Mouse (Mus musculus) thymus, adult 2 months (tissue): ENCODE results near the gene Tigit.

Experiments
- CTCF ChIP-seq: fragments of 200-500 bp; IDR thresholded peaks from 2 replicates; pipeline ENCODE4 v1.5.1; 2012; ENCODE audit warnings: mild to moderate bottlenecking, control low read depth, low read length, moderate library complexity, borderline replicate concordance; ENCODE audit not compliant: control insufficient read depth, poor library complexity, insufficient read depth; ENCODE audit errors: extremely low read depth
- POLR2A ChIP-seq: fragments of 200-500 bp; IDR thresholded peaks from 2 replicates; pipeline ENCODE4 v1.6.1; 2012; ENCODE audit warnings: mild to moderate bottlenecking, low read length, control low read depth, moderate library complexity; ENCODE audit not compliant: control insufficient read depth, poor library complexity, insufficient read depth; ENCODE audit errors: extremely low read depth

DNA sequence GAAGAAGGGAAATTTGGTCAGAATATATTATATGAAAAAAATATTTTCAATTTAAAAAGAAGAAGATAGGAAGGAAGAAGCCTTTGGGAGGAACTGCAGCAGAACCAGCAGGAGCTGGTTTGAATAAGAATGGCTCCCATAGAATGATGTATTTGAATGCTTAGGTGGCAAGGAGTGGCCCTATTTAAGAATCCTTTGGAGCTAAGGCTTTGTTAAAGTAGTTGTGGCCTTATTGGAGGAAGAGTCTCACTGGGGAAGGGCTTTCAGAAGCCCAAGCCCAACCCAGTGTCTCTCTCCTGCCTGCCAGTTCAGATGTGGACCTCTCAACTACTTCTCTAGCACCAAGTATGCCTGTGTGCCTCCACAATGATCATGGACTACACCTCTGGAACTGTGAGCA, 56.9 kb downstream of the Tigit start:
- TF ChIP-seq CTCF: no peak
- no peak for TF ChIP-seq POLR2A
